Mouse (Mus musculus): ENCODE measurements around the gene Cmtm7. TPM values are rescaled to one million over a fixed set of nuclear protein-coding genes. Genes with fewer than 3 reads are reported as not detected.

The Cmtm7 gene
- polyA plus RNA-seq (2015; fragmentation: Nextera tagmentation; extraction: Ambion mirVana), result 18.3 and 19.1 TPM in 2 replicates

DNA sequence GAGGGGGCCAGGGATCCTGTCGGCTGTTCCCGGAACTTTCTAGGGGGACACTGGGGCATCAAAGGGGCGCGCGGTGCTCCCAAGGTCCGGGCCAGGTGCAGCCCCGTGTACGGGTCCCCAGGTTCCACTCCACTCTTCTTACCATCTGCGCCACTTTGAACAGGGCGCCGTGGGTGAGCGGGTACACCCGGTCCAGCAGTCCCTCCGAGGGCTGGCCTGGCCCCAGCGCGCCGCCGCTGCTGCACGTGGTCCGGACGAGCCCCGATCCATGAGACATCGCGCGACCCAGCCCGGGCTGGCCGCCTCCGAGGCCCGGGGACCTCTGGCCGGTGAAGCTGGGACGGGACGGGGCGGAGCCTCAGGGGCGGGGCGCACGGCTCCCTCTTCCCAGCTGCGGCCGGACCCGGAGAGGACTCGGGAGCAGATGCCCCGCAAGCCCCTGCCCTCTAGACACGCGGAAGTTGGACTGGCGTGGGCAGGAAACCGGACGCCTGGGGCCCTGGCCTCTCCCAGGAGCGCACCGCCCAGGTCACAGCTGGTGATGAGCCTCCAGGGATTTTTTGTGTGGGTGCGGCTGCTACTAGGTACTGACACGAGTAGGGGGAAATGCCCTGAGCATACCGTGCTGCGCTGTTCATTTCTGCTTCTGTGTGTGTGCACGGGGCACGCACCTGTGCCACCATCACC is at the start of gene Cmtm7:
TSS of gene Cmtm7 (minus strand) at position 331 of the 687 bp plus-strand sequence.
- H3K4me1 ChIP-seq (replicated peaks), result peaks cover 31% of the 10 kb centered on the region
- 1% methylated on average over 54 of the region's 54 CpGs for WGBS
- no peak within 1 kb of the TSS; the same call in 1 of the 2 replicates for H3K27ac ChIP-seq
- H3K27me3 ChIP-seq, result peaks cover 21% of the 10 kb centered on the region
- peak within 1 kb of the TSS; percentile 87 for H3K4me2 ChIP-seq
- H3K9ac ChIP-seq, result peak within 1 kb of the TSS; percentile 74
- ATAC-seq (ENCODE audit: low FRiP score), result peak; percentile 62
- peak within 1 kb of the TSS; percentile 53 for H3K4me3 ChIP-seq
- no peaks in the 10 kb centered on the region for H3K36me3 ChIP-seq
- 0 out of 2 replicates have a peak, but pooled peaks cover under 1% of the 10 kb centered on the region for H3K9me3 ChIP-seq

GRCm38 (mm10) chr9:114830351-114830750 is 48.7 kb upstream of the Cmtm7 start:
- no peak overlapping the region for H3K4me2 ChIP-seq
- 42% methylated on average over 7 of the region's 7 CpGs for WGBS
- ATAC-seq (ENCODE audit: low FRiP score), result no peak
- H3K9me3 ChIP-seq, result no peaks in the 10 kb centered on the region
- H3K27me3 ChIP-seq, result no peaks in the 10 kb centered on the region
- H3K36me3 ChIP-seq, result no peaks in the 10 kb centered on the region
- no peak overlapping the region for H3K27ac ChIP-seq
- no peak overlapping the region for H3K4me3 ChIP-seq
- no peak overlapping the region for H3K9ac ChIP-seq
- no peaks in the 10 kb centered on the region; the same call in 1 of the 2 replicates for H3K4me1 ChIP-seq (replicated peaks)

DNA sequence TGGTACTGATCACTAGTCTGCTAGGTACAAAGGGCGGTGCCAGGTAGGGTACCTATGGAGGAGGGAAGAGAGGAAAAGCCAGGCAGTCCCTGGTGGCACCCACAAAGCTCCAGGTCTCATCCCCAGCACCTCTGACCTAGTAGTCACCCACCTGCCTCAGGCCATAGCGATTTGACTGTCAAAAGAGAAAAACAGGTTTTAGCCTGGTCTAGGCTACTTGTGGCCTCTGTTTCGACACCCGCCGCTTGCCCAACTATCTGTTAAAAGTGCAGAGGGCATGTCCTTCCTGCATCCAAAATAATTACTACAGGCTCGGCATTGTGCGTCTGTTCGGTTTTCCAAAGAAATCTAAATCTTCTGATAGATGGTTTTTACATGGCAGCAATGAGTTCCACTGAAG is 48.0 kb upstream of the Cmtm7 start:
- no peak overlapping the region for H3K27ac ChIP-seq

DNA sequence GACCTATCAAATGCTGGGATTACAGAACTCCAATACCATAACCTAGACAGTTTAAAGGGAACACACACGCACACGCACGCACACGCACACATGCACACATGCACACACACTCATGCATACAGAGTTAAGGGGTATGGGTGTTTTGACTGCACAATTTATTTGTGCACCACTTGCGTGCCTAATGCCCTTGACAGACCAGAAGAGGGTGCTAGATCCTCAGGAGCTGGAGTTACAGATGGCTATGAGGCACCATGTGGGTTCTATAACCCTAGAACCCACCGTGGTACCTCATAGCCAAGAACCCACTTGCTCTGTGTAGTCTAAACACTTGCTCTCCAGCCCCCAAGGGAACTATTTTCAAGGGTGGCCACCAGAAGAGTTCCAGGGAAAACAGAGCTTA is 46.7 kb upstream of the Cmtm7 start:
- H3K36me3 ChIP-seq, result no peaks in the 10 kb centered on the region
- WGBS, result 96% methylated on average over 6 of the region's 6 CpGs
- ATAC-seq (ENCODE audit: low FRiP score), result no peak
- no peak overlapping the region for H3K9ac ChIP-seq
- no peak overlapping the region for H3K4me2 ChIP-seq
- no peaks in the 10 kb centered on the region for H3K9me3 ChIP-seq
- H3K27me3 ChIP-seq, result no peaks in the 10 kb centered on the region
- H3K27ac ChIP-seq, result no peak overlapping the region
- H3K4me3 ChIP-seq, result no peak overlapping the region
- H3K4me1 ChIP-seq (replicated peaks), result no peaks in the 10 kb centered on the region; the same call in 1 of the 2 replicates

More for the DNA sequence above, 48.0 kb upstream of the Cmtm7 start:
- Histone ChIP-seq H3K4me1 (replicated peaks) (no peaks in the 10 kb centered on the region; the same call in 1 of the 2 replicates), H3K36me3 (no peaks in the 10 kb centered on the region), H3K9me3 (no peaks in the 10 kb centered on the region), H3K27me3 (no peaks in the 10 kb centered on the region), H3K9ac (no peak overlapping the region), H3K4me3 (no peak overlapping the region), H3K4me2 (no peak overlapping the region)
- ATAC-seq (ENCODE audit: low FRiP score), result no peak
- 90% methylated on average over 8 of the region's 8 CpGs for WGBS

DNA sequence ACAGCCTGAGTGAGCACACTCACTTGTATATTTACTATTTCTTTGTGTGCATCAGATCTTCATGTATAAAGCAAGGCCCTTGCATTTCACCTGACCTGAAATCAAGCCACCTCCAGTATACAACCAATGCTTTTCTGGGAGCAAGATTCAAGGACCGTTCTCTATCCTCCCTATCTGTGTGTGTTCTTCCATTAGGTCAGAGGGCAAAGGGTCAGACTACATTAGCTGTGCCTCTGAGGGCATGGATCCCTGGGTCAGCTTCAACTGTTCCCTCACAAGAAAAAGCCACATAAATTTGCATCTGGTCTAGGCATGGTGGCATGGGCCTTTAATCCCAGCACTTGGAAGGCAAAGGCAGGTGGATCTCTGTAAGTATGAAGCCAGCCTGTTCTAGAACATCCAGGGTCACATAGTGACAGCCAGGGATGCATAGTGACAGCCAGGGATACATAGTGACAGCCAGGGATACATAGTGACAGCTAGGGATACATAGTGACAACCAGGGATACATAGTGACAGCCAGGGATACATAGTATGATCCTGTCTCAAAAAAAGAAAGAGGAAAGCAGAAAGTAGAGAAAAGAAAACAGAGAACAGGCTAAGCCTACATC is 45.7 kb upstream of the Cmtm7 start:
- Histone ChIP-seq H3K27ac (no peak overlapping the region), H3K27me3 (no peaks in the 10 kb centered on the region), H3K4me1 (replicated peaks) (no peaks in the 10 kb centered on the region; the same call in 1 of the 2 replicates), H3K4me3 (no peak overlapping the region), H3K36me3 (no peaks in the 10 kb centered on the region), H3K9ac (no peak overlapping the region), H3K9me3 (no peaks in the 10 kb centered on the region), H3K4me2 (no peak overlapping the region)
- ATAC-seq (ENCODE audit: low FRiP score), result no peak
- WGBS, result 47% methylated on average over 1 of the region's 1 CpGs

GRCm38 (mm10) chr9:114824166-114824565 is 42.5 kb upstream of the Cmtm7 start:
- WGBS, result 96% methylated on average over 7 of the region's 7 CpGs
- Histone ChIP-seq H3K27ac (no peak overlapping the region), H3K27me3 (no peaks in the 10 kb centered on the region), H3K4me3 (no peak overlapping the region), H3K36me3 (no peaks in the 10 kb centered on the region), H3K4me1 (replicated peaks) (no peaks in the 10 kb centered on the region), H3K4me2 (no peak overlapping the region), H3K9ac (no peak overlapping the region), H3K9me3 (no peaks in the 10 kb centered on the region)
- ATAC-seq (ENCODE audit: low FRiP score), result no peak

DNA sequence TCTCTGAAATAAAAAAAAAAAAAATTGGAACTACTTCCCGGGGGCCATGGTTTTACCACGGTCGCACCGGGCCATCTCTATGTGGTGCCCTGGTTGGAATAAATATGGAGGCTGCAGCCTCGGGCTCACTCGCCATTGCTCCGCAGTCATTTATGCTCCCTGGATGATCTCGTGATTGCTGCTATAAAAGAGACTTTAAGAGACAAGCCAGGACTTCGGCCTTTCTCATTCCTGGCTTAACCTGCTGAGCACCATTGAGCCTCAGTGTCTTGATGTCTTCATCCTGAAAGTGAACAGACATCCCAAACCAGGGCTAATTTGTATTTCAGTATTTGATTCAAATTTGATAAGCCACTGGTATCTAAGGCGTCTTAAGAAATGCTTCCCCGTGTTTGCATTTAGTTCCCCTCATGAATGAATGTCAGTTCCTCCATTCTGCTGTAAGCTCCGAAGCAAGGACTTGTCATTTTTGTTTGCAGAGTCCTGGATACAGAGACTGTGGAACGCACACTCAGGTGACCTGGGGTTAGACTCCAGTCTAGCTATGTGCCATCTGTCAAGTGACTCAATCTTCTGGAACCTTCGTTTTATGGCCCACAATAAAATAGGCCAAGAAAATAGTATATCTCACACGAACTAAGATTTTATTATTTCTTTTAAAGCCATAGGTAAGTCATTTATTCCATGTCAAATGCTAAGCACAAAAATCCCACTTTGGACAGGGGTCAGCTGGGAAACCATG is 40.1 kb upstream of the Cmtm7 start:
- ATAC-seq (ENCODE audit: low FRiP score), result no peak
- Histone ChIP-seq H3K4me1 (replicated peaks) (no peaks in the 10 kb centered on the region), H3K27ac (no peak overlapping the region), H3K27me3 (no peaks in the 10 kb centered on the region), H3K36me3 (no peaks in the 10 kb centered on the region), H3K4me3 (no peak overlapping the region), H3K4me2 (no peak overlapping the region), H3K9me3 (no peaks in the 10 kb centered on the region), H3K9ac (no peak overlapping the region)
- 87% methylated on average over 15 of the region's 15 CpGs for WGBS

- Histone ChIP-seq H3K27ac (no peak overlapping the region), H3K4me3 (no peak overlapping the region), H3K36me3 (no peaks in the 10 kb centered on the region), H3K4me2 (no peak overlapping the region), H3K9ac (no peak overlapping the region), H3K27me3 (no peaks in the 10 kb centered on the region), H3K4me1 (replicated peaks) (no peaks in the 10 kb centered on the region), H3K9me3 (no peaks in the 10 kb centered on the region)
- ATAC-seq (ENCODE audit: low FRiP score), result no peak
- WGBS, result 75% methylated on average over 3 of the region's 3 CpGs
Observed at GRCm38 (mm10) chr9:114818918-114819317, 37.3 kb upstream of the Cmtm7 start.

GRCm38 (mm10) chr9:114817012-114817411 is 35.4 kb upstream of the Cmtm7 start:
- Histone ChIP-seq H3K27ac (no peak overlapping the region), H3K4me3 (no peak overlapping the region), H3K4me1 (replicated peaks) (no peaks in the 10 kb centered on the region), H3K36me3 (no peaks in the 10 kb centered on the region), H3K4me2 (no peak overlapping the region), H3K27me3 (no peaks in the 10 kb centered on the region), H3K9ac (no peak overlapping the region), H3K9me3 (no peaks in the 10 kb centered on the region)
- no peak for ATAC-seq (ENCODE audit: low FRiP score)
- 79% methylated on average over 7 of the region's 7 CpGs for WGBS

DNA sequence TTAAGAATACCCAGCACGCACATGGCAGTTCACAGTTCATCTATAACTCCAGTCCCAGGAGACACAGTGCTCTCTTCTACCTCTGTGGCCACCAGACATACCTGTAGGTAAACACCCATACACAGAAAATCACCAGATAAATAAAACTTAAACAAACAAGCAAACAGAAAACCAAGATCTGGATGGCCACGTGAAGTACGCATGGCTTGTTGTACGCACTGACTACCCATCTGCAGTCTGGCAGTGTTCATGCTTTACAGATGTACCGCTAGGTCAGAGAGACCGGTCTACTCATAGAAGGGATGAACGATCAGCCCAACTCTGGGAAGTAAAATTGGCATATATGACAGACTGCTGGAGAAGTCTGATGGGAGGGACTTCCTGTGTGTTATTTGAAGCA is 34.5 kb upstream of the Cmtm7 start:
- H3K27ac ChIP-seq, result no peak overlapping the region
- no peak overlapping the region for H3K9ac ChIP-seq
- H3K27me3 ChIP-seq, result no peaks in the 10 kb centered on the region
- WGBS, result 97% methylated on average over 7 of the region's 7 CpGs
- ATAC-seq (ENCODE audit: low FRiP score), result no peak
- no peak overlapping the region for H3K4me2 ChIP-seq
- H3K4me3 ChIP-seq, result no peak overlapping the region
- no peaks in the 10 kb centered on the region for H3K4me1 ChIP-seq (replicated peaks)
- H3K36me3 ChIP-seq, result no peaks in the 10 kb centered on the region
- no peaks in the 10 kb centered on the region for H3K9me3 ChIP-seq

DNA sequence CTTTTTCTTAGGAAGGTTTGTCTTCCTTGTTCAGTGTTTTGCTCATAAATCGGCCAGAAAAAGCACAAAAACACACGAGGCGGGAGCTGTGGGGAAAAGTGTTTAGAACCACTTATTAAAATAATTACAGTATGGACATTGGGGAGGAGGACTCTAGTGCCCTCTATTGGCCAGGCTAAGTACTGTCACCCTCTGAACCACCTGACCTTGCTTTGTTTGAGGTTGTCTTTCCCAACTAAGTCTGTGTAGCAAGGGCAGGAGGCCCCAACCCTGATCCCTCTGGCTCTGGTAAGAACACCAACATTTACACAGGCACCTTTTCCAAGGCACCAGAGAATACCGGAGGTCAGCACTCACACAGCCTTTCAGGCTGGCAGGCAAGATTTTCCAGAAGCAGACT is 33.7 kb upstream of the Cmtm7 start:
- H3K4me3 ChIP-seq, result no peak overlapping the region
- no peaks in the 10 kb centered on the region for H3K4me1 ChIP-seq (replicated peaks)
- H3K9ac ChIP-seq, result no peak overlapping the region
- 84% methylated on average over 4 of the region's 4 CpGs for WGBS
- no peak overlapping the region for H3K27ac ChIP-seq
- no peaks in the 10 kb centered on the region for H3K36me3 ChIP-seq
- H3K27me3 ChIP-seq, result no peaks in the 10 kb centered on the region
- H3K9me3 ChIP-seq, result no peaks in the 10 kb centered on the region
- no peak for ATAC-seq (ENCODE audit: low FRiP score)
- H3K4me2 ChIP-seq, result no peak overlapping the region

- 91% methylated on average over 4 of the region's 4 CpGs for WGBS
- H3K27ac ChIP-seq, result no peak overlapping the region
- no peak overlapping the region for H3K9ac ChIP-seq
- H3K4me1 ChIP-seq (replicated peaks), result no peaks in the 10 kb centered on the region
- H3K27me3 ChIP-seq, result no peaks in the 10 kb centered on the region
- H3K4me3 ChIP-seq, result no peak overlapping the region
- no peaks in the 10 kb centered on the region for H3K9me3 ChIP-seq
- H3K36me3 ChIP-seq, result no peaks in the 10 kb centered on the region
- no peak overlapping the region for H3K4me2 ChIP-seq
- no peak for ATAC-seq (ENCODE audit: low FRiP score)
Observed at GRCm38 (mm10) chr9:114812001-114812400, 30.3 kb upstream of the Cmtm7 start.
